5 mouse cellular contexts compared by ENCODE assay signal in genomic region chrX:140320671-140321070, GRCm38 (mm10). TPM values are rescaled to one million over a fixed set of nuclear protein-coding genes. Genes with fewer than 3 reads are reported as not detected.
"Had no signal": no experiment of that assay in that cellular context is flagged by ENCODE, and none has a peak within 500 bp of the region (broad histone marks: within the 10 kb centered on the region; RNA-seq: fewer than 3 reads in every experiment).

No protein-coding gene starts in this region.

RNA-seq across cellular contexts. Expression of gene Frmpd3, which starts 21.4 kb away (rescaled TPM):
- polyA plus RNA-seq: inflammation-experienced regulatory T-cells, adult 6 months; intestine, embryonic 15.5 days; intestine, embryonic 16.5 days; intestine, postnatal 0 days; kidney, embryonic 16.5 days had no signal
